Mouse (Mus musculus) T-helper 17 cell (primary cell): ENCODE data around the gene Gm37240.
"Not testable (repeated sequence)": the region's sequence is repeated elsewhere in the genome, so short reads cannot be mapped to it uniquely, and the experiment has no call there.

Experiments used
- in situ Hi-C, 2 experiments: fragments of 300-600 bp; cut with MboI, MseI; formaldehyde crosslinking; loops; 1 replicate in 1 of 2; 2 replicates in 1 of 2; pipeline ENCODE4 v1.15.1; 2025; ENCODE audit warnings: high pct_unique_total_duplicates in 2 of 2

Gene Gm37240

GRCm38 (mm10) chr3:84923670-84924069 lies 963.6 kb downstream of the Gm37240 start:
- in situ Hi-C loops: no loop called here

DNA sequence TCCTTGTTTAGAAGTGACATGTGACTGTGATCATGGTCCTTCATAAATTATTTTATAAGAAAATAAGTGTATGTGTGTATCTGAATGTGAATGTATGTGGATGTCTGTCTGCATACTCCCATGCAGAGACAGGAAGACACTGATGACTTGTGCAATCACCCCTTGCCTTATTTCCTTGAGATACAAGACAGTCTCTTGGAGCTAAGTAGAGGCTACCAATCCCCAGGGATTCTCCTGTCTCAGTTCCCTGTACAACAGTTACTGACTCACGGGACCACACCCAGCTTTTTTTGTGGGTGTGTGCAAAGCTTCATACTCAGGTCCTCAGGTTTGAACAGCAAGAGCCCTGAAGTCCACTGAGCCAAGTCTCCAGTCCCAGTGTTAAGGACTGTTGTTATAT lies 964.1 kb downstream of the Gm37240 start:
- in situ Hi-C loops: no loop called here

GRCm38 (mm10) chr3:84921704-84922420 lies 965.5 kb downstream of the Gm37240 start:
- in situ Hi-C loops: no loop called here

GRCm38 (mm10) chr3:84917903-84918679 lies 969.2 kb downstream of the Gm37240 start:
- in situ Hi-C loops: no loop called here

DNA sequence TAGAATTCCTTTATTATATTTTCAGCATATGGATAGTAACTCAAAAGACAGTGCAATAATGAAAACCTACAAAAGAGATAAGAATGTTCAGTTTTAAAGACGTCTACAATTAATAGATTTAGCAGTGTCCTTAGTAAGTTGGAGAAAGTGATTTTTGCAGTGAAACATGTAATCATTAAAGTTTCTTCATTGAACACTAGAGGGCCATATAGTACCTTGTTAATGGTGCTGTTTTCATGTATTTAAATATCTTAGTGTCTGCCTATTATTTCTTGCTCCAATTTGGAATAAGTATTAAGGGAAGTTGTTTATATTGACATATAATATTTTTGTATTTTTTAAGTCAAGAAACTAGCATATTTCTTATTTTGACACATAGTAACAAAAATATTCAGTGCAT lies 973.0 kb downstream of the Gm37240 start:
- in situ Hi-C loops: no loop called here

DNA sequence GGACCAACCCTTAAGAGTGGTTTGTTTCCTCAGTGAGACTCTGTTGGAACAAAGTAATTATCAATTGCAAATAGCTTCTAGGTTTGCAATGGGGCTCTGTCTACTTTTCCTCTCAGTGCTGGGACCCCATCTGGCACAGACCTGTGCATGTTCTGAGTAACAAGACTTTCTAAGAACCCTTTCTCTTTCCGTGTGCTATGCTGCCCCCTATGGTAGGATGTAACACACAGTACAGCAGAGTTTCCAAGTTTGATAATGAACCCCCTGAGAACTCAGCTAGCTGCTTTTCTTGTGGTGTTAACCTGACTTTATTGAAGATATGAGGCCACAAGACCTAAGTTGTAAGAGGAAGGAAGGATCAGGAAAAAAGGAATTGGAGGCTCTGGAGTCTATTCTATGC lies 980.8 kb downstream of the Gm37240 start:
- in situ Hi-C loops: loop anchor here in 1 of 2 experiments (10.0 kb wide), 1 partner anchor 562 kb away; no protein-coding TSS in a partner anchor

DNA sequence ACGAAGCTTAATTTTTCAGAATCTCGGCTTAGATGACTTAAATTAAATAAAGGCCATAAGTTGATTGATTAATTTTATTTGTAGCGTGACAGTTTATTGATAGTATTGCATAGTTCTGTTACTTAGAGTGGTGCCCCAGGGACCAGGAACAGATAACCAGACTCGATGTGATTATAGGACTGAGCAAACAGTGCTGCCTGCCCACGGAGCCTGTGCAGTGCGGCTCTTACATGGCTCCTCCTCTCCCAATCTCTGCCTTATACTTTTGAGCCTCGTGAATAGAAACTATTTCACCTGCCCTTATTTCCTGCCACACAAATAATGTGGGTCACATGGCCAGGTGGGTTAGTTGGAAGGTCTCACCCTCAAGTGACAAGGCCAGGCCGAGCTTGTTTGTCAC lies 989.4 kb downstream of the Gm37240 start:
- in situ Hi-C loops: no loop called here

GRCm38 (mm10) chr3:84890983-84891382 lies 996.3 kb downstream of the Gm37240 start:
- in situ Hi-C loops: no loop called here

DNA sequence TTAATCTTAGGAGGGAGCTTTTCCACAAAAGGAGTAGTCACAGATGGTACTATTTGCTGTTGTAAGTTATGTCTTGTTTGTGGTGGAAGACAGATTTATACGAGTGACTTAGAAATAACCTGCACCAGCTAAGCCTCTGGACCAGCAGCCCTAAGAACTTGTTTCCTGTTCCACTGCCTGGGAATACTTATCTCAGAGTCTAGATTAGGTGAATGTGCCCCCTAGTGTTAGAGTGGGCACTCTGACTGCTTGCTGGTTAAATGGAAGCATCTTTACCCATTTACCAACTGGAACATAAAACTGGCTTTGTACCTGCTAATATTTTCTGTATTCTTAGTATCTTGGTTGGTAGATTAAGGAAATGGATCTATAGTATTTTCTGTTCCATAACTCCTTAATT lies 997.7 kb downstream of the Gm37240 start:
- in situ Hi-C loops: no loop called here

GRCm38 (mm10) chr3:84883817-84884483 lies 1003.4 kb downstream of the Gm37240 start:
- in situ Hi-C loops: no loop called here

- in situ Hi-C loops: no loop called here
Measured at GRCm38 (mm10) chr3:84876211-84876610, 1011.1 kb downstream of the Gm37240 start.

DNA sequence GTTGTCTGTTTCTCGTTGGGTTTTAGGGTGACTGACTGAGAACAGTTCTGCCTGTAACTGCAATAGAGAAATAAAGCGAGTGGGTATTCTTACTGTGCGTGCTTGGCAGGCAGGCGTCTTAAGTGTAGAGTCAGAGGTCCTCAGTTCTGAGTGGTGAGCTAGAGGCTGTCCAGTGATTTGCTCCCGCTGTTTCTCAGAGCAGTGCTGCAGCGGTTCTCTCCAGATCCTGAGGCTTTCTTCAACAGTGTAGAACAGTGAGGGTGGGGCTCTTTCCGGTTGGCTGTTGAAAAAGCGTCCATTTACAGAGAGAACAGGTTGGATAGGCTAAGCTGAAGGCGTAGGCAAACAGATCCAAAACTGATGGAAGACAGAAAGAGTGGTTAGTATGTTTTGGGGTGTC lies 1012.0 kb downstream of the Gm37240 start:
- in situ Hi-C loops: no loop called here

GRCm38 (mm10) chr3:84870126-84870525 lies 1017.2 kb downstream of the Gm37240 start:
- in situ Hi-C loops: no loop called here

DNA sequence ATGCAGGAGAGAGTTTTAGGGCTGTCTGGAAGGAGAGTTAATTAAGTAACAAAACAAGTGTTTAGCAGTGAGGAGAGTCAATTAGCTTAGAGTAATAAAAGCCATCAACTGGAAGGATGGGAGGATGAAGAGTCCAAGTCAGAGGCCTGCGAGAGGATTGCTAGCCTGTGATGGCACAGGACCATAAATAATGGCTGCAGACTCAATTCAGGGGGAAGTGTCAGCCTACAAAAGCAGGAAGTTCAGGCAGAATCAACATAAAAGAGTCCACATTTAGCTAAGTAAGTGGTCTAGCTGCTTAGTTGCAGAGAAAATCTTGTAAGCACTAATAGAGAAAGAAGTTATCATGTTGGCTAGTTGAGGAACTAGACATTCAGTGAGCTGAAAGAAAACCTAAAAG lies 1019.3 kb downstream of the Gm37240 start:
- in situ Hi-C loops: no loop called here

- in situ Hi-C loops: no loop called here
Measured at GRCm38 (mm10) chr3:84867434-84867975, 1019.8 kb downstream of the Gm37240 start.

- in situ Hi-C loops: no loop called here
Measured at GRCm38 (mm10) chr3:84866866-84867265, 1020.5 kb downstream of the Gm37240 start.

- in situ Hi-C loops: no loop called here
Measured at GRCm38 (mm10) chr3:84865684-84866083, 1021.6 kb downstream of the Gm37240 start.

- in situ Hi-C loops: not testable (repeated sequence)
Measured at GRCm38 (mm10) chr3:84861817-84862216, 1025.5 kb downstream of the Gm37240 start.

DNA sequence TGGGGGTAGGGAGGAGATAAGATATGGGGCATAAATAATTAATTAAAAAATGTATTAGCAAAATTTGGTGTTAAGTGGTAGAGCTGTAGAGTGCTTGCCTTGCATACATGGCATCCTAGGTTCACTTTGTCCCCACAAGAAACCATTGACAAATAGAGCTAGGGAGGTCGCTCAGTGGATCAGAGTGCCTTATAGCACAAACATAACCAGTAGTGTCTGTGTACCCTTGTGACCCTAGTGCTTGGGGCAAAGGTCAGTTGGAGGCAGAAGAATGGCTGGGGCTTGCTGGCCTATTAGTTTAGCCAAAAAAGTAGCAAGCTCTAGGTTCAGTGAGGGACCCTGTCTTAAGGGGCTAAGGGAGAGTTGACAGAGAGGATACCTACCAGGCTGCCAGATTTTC lies 1026.6 kb downstream of the Gm37240 start:
- in situ Hi-C loops: no loop called here

DNA sequence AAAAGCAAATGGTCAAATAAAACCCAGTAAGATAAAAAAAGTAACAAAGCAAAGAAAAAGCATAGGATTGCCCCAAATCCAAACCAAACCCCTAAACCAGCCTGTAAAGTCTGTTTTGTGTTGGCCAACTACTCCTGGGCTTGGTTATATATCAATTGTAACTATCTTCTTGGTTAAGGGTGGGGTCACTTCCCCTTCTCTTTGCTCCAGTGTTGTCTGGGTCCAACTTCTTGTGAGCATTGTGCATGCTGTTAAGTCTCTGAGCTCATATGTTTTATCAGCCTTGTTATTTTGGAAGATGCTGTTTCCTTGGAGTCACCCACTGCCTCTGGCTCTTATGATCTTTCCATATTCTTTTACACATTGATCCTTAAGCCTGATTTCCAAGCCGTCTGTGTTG lies 1032.9 kb downstream of the Gm37240 start:
- in situ Hi-C loops: no loop called here

DNA sequence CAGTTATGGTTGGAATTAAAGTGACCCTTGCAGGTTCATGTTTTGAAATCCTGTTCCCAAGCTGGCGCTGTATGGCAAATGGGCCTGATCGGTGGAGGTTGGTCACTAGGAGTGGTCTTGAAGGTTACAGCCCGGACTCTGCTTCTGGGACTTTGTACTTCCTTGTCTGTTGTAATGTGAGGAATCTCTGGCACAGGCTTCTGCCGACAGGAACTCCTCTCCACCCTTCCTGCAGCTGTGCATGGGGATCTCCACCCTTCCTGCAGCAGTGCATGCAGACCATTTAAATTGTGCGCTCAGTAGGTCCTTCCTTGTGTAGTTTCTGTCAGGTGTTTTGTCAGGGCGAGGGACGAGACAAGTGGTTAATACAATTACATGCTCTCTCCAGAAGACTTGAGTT lies 1034.4 kb downstream of the Gm37240 start:
- in situ Hi-C loops: no loop called here

- in situ Hi-C loops: no loop called here
Measured at GRCm38 (mm10) chr3:84851801-84852200, 1035.5 kb downstream of the Gm37240 start.
